Mouse (Mus musculus) layer of hippocampus, adult 18-20 months (tissue): ENCODE data around the gene Gucd1. TPM values are rescaled to one million over a fixed set of nuclear protein-coding genes. Genes with fewer than 3 reads are reported as not detected.
"Not testable (repeated sequence)": the region's sequence is repeated elsewhere in the genome, so short reads cannot be mapped to it uniquely, and the experiment has no call there.

Experiments used
- DNase-seq, 2 experiments: peaks; one replicate each; pipeline ENCODE4 v3.0.0; 2022; ENCODE audit warnings: low spot score in 2 of 2
- long read RNA-seq: library from polyadenylated mRNA; stranded (forward); transcript quantifications from one replicate; pipeline ENCODE4 v2.0.0, GENCODE M21; 2021
- total RNA-seq, 2 experiments: library from RNA; stranded (reverse); gene quantifications; 2 replicates each; pipeline ENCODE4 v1.2.3; 2021

Gene Gucd1
- 10 to 100 TPM; 12.8 TPM for total RNA-seq
- long read RNA-seq, transcript Gucd1-201 (6 exons, 3,500 nt), result major isoform, 16 of 25 reads
- long read RNA-seq, partial matches to known transcripts, result 2 of 25 reads
- long read RNA-seq, other reads (novel, unspliced or antisense), result 7 of 25 reads

DNA sequence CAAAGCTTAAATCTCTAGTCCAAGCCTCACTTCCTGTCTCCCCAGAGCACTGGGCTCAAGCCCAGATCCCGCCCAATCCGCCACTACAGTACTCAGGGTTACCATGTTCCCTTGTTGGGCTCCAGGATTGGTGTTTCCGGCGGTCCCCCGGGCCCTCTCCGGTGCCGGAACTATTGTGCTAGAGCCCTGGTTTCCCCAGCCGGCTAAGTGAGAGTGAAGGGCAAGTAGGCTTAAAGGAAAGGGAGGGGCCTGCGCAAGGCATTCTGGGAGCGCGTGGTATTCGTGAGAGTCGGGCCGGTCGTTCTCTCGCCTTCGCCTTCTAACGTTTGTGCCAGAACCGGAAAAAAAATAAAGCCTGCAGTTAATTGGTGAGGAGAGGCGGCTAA, at the start of gene Gucd1:
Gene Gucd1 (minus strand): TSS at position 215 of the 386 bp plus-strand sequence.
- peak; percentile 97 to 98 for DNase-seq

- DNase-seq, result not testable (repeated sequence)
These were observed 49.0 kb upstream of the Gucd1 start for GRCm38 (mm10) chr10:75566765-75567164.

DNA sequence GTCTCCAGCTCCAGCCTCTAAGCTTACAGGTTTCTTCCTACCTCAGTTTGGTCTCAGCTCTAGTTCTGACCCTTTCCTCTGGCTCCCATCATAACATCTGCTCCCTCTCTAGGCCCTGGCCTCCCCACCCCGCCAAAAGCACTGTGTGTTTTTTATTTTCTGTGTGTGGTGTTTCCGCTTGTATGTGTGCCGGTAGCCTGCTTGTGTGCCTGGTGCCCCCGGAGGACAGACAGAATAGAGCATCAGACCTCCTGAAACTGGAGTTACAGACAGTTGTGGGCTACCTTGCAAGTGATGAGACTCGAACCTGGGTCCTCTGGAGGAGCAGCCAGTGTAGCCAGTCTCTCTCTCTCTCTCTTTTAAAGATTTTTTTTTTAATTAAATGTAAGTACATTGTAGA, 48.5 kb upstream of the Gucd1 start:
- no peak for DNase-seq

- no peak for DNase-seq
These were observed 48.1 kb upstream of the Gucd1 start for GRCm38 (mm10) chr10:75565906-75566305.

DNA sequence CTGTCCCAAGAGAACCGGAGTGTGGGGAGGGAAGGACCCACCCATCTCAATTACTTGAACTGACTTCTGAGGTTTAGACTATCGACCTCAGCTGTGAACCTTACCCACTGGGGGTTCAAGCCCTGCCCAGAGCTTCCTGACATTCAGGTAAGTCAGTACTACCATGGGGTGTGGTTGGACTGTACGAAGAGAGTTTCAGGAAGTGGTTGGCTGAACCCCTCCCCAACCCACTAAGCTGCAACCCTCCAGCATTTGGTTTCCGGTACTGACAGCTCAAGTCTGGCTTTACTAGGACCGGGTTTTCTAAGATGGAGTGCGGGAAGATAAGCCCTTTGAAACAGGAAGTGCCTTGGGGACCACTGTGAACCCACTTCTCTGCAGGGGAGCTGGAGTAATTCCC, 47.7 kb upstream of the Gucd1 start:
- DNase-seq, result no peak

- DNase-seq, result no peak
These were observed 47.0 kb upstream of the Gucd1 start for GRCm38 (mm10) chr10:75564687-75565265.

DNA sequence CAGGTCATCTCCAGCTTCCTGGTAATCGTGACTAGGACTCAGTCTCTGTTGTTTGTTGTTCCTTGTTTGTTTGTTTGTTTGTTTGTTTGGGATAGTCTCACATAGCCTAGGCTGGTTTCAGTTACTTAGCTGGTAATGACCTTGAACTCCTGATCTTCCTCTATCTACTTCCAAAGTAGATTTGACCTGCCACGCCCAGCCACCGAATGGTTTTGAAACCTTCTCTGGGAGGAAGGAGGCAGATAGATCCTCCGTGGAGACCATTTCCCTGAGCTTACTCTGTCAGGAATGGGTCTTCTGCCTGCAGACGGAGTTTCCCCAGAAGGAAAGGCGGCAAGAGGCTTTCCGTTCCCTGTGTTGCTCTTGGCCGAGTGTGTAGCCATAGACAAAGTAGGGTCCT, 44.8 kb upstream of the Gucd1 start:
- DNase-seq, result no peak

DNA sequence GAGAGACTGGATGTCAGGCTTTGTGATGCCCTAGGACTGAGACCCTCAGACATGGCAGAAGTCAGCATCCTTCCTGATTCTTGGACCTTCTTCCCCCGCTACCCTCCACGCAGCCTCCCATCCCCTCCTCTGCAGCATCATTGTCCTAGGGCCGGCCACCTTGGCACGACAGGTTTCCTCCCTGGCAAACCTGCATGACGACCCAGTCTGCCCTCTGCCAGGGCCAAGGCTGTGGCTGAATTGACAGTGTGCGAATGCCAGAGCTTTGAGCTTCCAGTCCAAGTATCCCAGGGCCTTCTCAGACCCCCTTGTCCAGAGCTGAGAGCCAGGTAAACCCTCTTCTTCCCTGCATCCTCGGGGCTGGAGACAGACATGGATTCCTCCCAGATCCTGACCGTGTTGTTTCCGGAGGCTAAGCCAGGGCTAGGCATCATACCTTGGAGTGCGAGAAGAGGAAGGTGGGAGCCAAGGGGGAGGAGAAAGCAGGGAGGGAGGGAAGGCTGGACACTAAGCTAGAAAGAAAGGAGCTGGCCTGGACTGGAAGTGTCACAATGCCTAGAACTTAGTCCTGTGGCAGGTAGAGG, 43.4 kb upstream of the Gucd1 start, which contains the start of gene Ggt1:
Gene Ggt1 (plus strand): TSS at position 534 of the 584 bp plus-strand sequence.
- no peak for DNase-seq

DNA sequence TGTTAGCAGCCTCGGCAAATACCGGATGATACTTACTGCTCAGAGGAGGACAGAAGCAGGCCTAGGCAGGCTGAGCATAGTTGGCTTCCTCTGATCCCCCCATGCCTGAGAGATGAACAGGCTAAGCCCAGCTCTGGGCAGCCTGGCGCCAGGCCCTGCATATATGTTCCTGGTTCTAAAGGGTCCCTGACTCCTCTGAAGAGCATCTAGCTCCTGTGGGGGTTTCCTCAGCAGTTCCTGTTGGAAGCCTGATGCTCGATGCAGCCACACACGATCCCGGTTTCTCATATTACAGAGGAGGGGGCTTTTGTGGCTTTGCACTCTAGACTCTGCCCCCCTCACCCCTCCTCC, 42.8 kb upstream of the Gucd1 start:
- no peak for DNase-seq

DNA sequence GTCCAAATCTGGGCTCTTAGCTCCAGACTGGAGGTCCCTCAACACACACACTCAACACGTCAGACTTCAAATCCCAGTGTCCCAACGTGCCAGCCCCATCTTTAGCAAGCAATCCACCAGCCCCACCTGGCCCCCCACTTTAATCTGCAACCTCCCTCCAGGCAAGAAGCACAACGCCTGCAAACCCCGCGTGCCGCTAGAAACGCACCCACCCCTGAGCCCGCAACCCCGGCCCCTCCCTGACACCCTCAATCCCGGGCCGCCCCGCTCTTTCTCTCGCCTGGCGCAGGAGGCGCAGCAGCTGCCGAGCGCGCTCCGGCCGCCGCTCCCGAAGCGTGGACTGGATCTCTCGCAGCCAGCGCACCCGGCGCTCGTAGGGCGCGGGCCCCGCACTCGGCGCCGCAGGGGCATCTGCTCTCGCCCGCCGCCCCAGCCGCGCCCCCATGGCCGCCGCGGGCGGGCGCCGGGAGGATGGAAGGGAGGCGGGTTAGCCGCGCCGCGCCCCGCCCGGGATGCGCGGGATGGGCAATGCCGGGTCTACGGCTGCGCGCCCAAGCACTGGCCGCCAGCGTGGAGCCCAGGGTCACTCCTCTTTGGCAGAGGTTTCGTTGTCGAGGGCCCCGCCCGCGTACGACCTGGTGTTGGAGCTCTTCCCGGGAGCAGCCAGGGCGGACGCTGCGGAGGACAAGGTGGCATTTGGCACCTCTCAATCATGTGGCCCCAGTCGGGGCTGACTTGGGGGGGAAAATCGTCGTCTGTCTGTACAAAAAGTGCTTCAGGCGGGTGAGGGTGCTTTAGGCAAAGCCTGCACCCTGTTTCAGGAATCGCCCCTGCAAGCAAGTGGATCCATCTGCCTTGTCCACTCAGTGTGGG, 42.1 kb upstream of the Gucd1 start, which contains the start of gene Lrrc75b:
Gene Lrrc75b (minus strand): TSS at position 655 of the 873 bp plus-strand sequence.
- DNase-seq, result no peak

GRCm38 (mm10) chr10:75559041-75559675, 41.4 kb upstream of the Gucd1 start:
- DNase-seq, result no peak

DNA sequence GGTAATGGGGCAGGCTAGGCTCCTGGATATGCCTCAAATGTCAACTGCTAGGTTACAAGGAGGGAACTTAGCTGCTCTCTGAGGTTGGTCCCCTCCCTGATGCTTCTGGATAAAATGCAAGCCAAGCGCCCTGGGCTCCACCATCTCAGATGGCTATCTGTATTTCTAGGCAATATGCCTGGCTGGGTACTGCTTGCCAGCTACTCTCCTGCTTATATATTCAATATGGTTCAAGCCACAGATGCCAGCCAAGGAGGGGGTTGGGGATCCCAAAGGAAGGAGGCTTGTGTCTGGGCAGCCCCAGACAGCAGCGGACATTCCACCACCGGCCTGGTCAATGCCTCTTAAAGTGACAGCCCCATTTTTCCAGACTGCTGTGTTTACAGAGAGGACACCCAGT, 40.7 kb upstream of the Gucd1 start:
- DNase-seq, result no peak

GRCm38 (mm10) chr10:75556026-75556425, 38.3 kb upstream of the Gucd1 start:
- peak; percentile 66 to 84 for DNase-seq

DNA sequence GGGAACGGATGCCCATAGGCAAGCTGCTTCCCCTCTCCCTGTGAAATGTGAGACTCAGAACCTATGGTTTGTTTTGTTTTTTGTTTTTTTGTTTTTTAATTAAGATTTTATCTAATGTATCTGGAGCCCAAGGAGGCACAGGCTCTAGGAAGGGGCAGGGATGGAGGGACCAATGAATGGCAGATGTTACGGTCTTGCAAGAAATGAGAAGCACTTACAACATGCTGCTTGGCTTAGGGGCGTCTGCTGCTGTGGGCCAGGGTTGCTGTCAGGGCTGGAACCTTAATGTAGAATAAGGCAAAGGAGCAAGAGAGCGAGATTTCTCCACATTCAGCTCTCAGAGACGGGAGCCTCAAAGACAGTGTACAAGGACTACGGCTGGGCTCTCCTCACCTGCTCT, 37.8 kb upstream of the Gucd1 start:
- DNase-seq, result no peak

GRCm38 (mm10) chr10:75554090-75554489, 36.3 kb upstream of the Gucd1 start:
- DNase-seq, result no peak

- no peak for DNase-seq
These were observed 35.1 kb upstream of the Gucd1 start for GRCm38 (mm10) chr10:75552701-75553450.

DNA sequence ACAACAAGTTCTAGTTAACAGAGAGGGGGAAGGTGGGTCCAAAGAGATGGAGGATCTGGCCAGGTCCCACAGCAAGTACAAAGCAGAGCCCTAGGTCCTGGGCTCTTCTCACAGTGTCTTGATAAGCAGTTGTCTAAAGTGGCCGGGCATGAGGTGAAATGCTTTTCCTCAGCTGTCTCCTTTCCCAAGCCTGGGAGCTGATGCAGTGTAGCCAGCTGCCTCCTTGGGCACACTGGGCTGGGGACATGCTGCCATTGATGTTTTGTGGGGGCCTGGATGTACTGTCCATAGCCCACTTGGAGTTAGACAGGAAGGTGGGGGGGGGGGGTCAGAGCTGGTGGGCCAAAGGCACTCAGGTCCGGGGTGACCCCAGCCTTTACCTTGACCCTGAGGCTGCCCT, 34.3 kb upstream of the Gucd1 start:
- DNase-seq, result no peak

DNA sequence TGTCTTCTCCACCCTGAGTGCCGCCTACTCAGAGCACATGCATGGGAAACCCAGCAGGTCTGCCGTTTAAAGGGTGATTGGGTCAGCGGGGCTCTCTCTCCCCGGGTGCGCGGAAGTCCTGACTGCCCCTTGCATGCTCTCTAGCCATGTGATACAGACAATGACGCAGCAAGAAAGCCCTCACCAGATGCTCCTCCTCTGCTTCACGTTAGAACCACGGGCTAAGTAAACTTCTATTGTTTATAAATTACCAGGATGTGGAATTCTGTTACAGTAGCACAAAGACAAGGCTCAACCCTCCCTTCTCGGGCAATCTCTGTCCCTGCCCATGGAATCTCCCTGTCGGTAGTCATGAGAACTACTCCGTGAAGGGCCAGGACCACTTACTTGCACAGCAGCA, 33.4 kb upstream of the Gucd1 start:
- DNase-seq, result no peak

DNA sequence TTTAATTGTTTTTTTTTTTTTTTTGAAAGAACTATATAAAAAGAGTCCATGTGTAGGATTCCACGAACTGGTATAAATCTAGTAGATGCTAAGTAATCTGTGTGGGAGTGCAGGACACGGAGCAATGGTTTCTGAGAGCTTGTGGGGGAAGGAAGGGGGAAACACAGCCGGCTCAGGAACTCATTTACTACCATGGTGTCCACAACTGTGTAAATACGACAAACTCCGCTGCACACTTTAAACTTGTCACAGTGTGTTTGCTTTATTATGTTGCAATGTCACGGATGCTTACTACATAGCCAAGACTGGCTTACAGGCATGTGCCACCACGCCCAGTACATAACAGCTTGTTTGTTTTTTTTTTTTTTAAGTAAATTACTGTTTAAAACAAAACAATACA, 32.1 kb upstream of the Gucd1 start:
- no peak for DNase-seq

- DNase-seq, result peak in 1 of 2 experiments; percentile 29
These were observed 30.7 kb upstream of the Gucd1 start for GRCm38 (mm10) chr10:75548486-75548885.

GRCm38 (mm10) chr10:75547901-75548300, 30.1 kb upstream of the Gucd1 start:
- no peak for DNase-seq
